Mouse (Mus musculus): ENCODE results near the gene Gm36028.
A peak's percentile ranks its signal among the peaks of the same experiment; 100 is the strongest.

Gene Gm36028

DNA sequence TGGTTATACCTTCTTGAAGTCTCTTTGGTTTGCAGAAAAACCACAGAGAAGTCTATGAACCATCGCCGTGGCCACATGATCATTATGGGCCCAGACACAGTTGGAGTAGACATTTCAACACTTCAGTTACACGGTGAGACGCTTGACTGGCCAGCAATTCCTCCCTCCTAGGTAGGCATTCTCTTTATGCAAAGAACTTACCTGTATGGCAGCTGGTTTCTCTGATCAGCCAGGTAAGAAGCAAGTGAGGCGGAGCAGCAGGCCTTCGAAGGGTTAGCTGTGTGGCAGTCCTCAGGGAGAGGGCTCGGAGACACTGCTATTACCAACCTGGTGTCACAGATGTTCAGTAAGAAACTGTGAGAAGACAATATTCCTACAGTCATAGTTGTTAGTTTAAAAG lies 733 bp downstream of the Gm36028 start:
- no peak for DNase-seq (ENCODE audit: low spot score in 2 of 2)

DNA sequence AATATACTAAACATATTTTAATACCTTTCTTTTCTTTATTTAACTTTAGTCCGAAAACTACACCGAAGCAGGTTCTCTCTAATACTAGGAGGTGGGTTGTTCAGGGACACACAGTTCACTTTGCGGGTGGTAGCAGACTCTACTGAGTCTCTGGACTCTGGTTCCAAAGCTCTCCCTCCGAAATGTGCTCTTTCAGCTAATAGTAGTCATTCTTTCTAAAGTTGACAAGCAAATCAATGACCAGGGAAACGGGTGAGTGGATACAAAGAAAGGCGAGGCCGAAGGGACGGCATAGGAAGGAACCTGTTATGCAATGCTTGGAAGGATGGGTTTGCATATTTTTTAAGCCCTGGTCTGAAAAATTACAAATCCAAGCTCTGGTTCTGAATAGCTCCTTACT lies 3.5 kb downstream of the Gm36028 start:
- DNase-seq (ENCODE audit: low spot score in 2 of 2), result no peak

DNA sequence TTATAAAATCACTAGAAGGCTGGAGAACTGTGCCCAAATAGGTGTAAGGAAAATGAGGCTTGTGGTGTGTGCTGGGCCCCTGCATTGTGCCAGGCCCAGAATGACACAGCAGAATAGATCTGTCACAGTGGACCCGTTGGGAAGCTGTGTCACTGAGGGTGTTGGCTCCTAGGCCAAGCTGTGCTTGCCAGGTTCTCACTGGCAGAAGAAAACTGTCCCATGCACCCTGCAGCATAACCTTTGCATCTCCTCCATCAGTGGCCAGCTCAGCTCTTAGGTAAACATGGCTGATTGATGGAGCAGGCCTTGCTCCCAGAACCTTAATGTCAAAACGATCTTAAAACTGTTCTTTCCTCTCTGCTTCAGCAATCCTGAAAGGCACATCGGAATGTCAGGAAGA lies 4.6 kb downstream of the Gm36028 start:
- no peak for DNase-seq (ENCODE audit: low spot score in 2 of 2)

DNA sequence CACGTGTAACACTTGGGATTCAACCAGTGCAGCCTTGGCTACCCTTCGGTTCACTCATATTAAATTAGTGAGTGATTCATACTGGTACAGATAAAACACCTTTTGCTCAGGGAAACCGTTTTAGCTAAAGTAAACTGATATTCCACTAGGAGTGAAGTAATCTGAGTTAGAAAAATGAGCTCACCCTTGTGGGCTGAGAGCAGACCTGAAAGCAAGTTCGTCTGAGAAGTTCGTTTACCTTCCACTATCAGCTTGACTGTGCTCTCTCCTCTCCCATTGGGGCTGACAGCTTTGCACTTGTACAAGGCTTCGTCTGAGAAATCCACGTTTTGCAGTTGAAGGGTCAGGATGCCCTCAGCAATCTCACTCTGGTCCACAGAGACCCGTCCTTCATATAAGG lies 5.4 kb downstream of the Gm36028 start:
- no peak for DNase-seq (ENCODE audit: low spot score in 2 of 2)

DNA sequence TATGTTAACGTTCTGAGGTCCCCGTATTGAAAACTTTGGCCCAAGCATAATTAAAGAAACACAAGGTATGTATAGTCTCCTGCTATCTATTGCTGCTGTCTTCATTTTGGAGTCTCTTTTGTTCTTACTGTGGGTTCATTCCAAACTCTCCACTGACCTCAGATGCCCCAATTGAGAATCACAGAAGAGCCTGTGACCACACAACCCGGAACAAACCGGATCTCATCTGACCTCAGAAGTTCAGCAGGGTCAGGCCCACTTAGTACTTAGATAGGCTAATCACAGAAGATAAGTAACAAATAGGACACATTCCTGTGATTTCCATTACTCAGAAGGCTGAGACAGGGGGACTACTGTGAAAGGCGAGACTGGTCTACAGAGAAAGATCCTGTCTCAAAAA lies 6.4 kb downstream of the Gm36028 start:
- no peak for DNase-seq (ENCODE audit: low spot score in 2 of 2)

DNA sequence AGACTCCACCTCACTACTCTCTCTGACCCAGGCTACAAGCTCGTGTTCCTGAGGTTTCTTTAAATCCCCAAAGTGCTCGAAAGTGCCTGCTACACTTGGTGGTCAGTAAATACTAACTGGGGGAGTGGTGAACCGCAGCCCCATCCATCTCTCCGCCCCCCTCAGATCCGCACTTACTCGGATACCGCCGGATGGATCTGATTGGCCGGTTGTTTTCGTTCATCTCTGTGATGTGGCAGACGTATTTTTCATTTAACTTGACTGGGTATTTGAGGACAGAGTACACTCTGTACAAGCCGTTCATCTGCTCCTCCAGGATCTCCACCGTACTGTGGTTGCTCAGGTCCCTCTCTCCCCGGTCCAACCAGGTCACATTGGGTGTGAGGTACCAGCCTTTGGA lies 6.9 kb downstream of the Gm36028 start:
- no peak for DNase-seq (ENCODE audit: low spot score in 2 of 2)

DNA sequence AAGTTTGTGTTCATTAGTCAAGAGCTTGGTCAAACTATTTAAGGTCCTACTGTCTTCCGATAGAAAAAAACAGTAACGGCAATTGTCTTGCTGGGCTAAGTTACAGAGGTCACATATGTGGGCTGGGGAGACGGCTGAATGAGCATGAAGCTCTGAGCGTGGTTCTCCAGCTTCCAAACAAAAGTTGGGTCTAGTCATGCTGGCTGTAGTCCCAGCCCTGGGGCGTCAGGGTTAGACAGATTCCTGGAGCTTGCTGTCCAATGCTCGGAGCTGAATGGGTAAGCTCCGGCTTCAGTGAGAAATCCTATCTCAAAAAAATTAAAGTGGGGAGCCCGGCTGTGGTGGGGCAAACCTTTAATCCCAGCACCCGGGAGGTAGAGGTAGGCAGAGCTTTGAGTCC lies 7.7 kb downstream of the Gm36028 start:
- DNase-seq (ENCODE audit: low spot score in 2 of 2), result no peak

DNA sequence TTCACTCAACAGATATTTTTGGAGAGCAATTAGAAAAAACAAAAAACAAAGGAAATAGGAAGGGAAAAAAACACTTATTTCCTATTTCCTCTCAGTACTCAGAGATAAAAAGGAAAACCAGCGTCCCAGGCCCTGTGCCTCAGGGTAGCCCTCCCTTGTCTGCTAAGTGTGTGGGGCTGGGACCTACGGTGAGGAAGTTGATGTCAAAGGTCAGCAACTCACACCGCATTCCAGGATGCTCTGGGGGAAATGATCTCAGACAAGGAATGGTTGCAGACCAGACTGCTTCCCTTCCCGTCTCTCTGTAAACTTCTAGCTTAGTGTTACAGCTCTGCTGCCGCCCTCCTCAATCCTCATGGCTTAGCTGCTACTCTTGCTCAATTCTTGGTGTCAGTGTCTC lies 9.6 kb downstream of the Gm36028 start:
- DNase-seq (ENCODE audit: low spot score in 2 of 2), result no peak

DNA sequence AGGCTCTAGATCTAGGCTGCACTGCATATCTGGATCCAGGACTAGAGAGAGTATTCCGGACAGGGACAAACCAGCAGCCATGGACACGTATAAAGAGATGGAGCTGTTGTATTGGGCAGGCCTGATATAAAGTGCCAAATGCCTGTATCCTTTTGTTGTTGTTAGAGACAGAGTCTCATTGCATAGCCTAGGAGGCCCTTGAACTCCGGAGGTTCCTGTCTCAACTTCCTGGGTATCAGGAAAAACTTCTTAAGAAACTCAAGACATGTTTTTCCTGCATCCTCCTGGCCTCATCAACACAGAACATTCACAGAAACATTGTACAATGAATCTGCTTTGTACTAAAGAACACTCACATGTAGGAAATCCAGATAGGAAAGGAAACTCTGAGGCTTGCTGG lies 13.9 kb downstream of the Gm36028 start:
- DNase-seq (ENCODE audit: low spot score in 2 of 2), result no peak

DNA sequence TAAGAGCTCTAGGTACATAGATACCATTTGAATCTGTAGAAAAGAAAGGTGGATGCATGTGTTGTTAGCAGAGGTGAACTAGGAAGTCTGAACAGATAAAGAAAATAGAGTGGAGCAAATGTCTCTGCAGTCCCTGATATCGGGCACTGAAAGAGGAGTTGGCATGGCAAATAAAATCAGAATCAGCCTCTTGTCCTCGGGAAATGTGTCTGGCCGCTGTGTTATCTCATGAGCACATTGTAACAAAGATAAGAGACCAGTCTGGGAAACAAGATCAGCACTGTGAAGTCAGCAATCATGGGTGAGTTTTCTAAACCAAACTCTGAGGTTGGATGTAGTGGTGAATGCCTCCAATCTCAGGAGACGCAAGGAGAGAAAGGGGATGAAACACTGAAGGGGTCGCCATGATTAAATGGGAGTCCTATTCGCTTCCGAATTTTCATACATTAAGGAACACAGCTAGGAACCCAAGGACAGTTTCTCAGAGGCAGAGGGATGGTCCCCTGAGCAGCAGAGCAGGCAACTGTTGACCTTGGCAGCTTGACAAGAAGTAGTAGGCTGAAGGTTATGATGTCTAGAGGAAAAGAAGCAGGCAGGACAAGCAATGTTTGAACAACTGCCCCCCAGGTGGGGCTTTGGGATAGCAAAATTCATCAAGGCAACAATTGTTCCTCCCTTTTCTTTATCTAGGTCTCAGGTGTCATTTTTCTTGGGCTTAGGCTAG lies 15.6 kb downstream of the Gm36028 start:
- no peak for DNase-seq (ENCODE audit: low spot score in 2 of 2)

DNA sequence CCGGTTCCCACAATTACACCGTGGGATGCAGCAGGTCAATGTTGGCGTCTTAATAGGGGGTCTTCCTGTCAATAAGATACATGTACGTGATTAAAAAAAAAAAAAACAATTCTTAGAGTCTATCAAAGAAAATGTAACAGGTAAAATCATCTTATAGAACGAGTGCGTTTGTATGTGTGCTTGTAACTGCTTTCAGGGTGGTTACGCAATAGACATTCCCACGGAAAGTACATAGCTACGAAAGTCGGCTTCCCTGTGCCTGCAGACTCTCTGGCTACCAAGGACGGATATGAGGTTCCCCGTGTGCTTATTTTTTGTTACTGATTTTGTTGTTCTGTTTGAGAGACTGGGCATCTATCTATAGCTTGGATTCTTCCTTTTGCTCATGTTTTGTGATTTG lies 17.2 kb downstream of the Gm36028 start:
- DNase-seq (ENCODE audit: low spot score in 2 of 2), result no peak

DNA sequence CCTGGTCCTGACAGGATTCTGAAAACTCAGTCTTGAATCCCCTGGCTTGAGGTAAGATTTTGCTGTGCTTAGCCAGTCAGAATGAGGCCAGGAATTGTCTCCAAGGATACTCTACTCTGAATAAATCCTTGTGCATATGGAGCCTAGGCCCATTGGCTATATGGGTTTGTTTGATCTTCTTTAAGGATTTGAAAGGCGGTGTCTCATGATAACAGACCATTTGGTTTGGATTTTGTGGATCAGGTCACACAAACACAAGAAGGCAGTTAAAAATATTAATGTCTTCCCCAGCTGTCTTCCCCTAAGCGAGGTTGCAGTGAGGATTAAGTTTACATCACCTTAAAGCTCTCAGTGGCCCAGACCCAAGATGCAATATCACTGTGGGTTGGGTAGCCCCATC lies 18.5 kb downstream of the Gm36028 start:
- DNase-seq (ENCODE audit: low spot score in 2 of 2), result no peak

DNA sequence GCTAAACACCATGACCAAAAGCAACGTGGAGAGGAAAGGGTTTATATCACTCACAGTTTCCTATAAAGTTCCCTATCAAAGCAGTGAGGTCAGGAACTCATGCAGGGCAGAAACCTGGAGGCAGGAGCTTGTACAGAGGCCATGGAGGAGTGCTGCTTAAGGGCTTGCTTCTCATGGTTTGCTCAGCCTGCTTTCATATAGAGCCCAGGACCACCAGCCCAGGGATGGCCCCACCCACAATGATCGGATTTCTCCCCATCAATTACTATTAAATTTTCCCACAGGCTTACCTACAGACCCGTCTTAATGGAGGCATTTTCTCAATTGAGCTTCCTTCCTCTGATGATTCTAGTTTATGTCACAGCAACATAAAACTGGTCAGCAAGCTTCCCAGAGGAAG lies 23.4 kb downstream of the Gm36028 start:
- no peak for DNase-seq (ENCODE audit: low spot score in 2 of 2)

DNA sequence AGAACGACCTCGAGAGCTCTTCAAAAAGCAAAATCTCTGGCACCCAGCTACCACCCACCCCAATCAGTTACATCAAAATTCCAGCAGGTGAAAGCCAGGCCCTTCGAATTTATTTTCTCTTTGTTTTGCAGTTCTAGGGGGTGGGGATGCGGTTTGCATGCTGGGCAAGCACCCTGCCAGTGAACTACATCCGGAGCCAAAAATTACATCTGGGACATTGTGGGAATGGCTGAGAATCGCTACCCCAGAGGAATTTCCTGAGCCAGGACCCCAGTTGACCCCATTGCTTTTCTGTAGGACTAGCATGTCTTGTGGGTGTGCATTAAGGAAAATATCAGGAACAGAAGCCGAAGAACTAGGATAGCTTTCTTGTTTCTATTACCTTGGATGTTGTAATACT lies 29.9 kb downstream of the Gm36028 start:
- no peak for DNase-seq (ENCODE audit: low spot score in 2 of 2)

DNA sequence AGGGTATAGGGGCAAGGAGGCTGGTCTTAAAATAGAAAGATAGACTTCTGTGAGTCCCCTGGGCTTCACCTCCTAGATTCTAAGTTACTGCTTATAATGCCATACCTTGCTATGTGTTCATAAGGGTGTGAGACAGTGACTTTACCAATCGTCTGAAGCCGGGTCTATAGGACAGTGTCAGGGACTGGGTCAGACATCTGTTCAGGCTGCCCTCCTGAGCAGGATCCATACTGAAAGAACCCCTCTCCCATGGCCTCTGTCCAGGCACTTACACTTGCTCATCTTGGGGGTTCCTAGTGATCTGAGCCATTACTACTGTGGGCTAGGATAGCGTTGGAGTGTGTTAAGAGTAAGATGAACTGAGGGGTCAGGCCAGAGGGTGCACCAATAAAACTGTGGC lies 34.7 kb downstream of the Gm36028 start:
- no peak for DNase-seq (ENCODE audit: low spot score in 2 of 2)

DNA sequence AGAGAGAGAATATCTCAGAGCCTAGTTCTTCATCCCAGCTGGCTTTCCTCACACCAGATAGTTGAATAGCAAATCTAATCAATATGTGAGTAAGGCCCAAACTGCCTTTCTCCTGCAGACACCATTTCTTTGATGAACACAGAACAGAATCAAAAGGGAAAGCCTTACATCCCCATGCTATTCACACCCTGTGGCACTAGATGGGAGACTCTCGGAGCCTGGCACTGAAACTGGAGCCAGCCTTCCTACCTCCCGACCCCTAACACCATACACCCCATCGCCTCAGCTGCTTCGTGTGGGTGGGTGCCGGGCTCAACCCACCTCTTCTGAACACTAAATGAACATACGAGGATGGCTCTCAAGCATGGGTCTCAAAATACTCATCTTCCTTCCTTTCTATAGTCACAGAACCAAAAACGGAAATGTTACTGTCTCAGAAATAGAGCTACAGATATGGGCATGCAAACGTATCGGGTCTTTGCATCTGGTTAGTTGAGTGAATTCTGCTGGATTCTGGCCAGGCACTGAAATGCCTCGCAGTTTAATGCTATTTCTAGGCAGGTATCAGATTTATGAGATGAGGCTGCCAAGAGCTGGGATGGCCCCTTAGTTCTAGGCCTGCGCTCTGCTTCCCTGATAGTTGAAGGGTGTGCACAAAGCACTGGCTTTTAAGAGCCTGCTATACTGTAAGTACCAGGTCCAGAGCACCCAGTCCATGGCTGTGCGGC lies 36.0 kb downstream of the Gm36028 start:
- no peak for DNase-seq (ENCODE audit: low spot score in 2 of 2)

DNA sequence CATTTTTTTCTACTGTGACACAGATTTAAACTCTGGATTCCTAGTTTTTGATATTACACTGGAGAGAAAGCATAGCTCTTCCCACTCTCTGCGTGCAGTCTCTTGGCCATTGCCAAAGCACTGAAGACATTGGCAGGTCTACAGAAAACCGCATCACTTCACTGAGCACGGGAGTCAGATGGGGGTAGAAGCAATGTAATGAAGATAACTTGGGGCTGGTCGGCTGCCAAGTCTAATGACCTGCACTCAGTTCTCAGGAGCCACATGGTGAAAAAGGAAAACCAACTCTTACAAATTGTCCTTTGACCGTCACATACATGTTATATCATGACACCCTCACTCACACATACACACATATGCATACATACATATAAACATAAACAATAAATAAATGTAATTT lies 37.0 kb downstream of the Gm36028 start:
- no peak for DNase-seq (ENCODE audit: low spot score in 2 of 2)

DNA sequence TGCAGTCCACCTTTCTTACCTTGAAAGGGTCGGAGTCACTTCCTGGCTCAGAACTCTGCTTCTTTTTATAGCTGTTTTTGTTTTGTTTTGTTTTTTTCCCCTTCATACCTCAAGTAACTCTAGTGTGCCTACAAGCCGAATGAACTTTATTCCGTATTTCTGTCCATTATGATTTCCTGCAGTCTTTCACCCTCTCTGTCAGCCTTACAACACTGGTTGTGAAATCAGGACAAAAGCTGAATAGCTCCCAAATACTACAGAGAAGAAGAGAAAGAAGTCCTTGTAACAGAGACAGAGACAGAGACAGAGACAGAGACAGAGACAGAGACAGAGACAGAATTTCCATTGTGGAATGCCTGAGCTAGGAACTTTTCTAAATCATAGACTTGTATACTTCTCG lies 43.0 kb downstream of the Gm36028 start:
- no peak for DNase-seq (ENCODE audit: low spot score in 2 of 2)

DNA sequence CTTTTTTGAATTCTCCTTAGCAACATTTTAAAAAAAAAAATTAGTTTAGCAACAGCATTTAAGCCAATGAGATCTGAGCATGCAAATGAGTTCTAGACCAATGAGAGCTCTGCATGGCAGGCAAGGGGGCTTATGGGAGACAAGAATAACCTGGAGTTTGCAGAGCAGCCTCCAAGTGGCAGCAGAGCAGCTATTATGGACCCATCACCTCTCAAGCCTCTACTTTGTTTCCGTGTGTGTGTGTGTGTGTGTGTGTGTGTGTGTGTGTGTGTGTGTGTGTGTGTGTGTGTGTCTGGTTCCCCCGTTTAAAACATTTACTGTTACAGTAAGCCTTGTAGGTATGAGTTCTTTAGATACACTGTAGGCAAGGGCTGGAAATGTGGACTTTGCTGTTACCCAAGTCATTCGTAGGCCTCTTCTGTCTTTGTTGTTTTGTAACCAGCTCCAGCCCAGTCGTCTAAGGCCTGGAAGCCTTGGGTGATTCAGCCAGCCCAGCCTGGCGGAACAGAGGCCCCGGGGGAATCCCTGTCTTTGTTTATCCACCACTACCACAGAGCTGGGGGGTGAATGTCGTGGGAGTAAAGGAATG lies 46.5 kb downstream of the Gm36028 start:
- DNase-seq (ENCODE audit: low spot score in 2 of 2), result peak in 1 of 2 experiments; percentile 35

DNA sequence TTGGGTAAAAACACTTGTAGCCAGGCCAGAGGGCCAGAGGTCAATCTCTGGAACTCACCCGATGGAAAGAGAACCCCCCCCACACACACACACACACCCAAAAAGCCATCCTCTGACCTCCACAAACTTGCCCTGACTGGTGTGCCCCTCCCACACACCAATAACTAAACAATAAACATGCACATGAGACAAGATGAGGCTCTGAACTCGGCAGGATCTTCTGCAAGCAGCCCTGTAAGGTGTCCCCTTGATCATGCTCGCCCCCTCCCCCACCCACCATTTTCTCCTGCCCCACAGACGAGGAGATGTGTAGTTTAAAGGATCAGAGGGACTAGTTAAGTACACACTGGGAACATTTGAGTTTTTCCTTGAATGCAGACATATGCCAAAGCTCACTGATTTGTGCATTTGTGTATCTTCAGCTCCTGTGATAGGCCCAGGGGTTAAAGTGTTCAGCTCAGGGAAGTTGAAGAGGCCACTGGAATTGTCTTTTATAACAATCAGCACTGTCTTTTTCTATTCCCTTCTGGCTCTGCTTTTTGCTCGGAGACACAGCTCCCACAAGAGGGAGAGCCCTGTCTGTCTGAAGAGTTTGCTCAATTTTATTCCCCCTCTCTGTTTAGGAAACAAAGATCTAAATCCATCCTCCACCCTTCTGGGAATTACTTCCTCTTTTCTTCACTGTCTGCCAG lies 47.1 kb downstream of the Gm36028 start:
- DNase-seq (ENCODE audit: low spot score in 2 of 2), result no peak

DNA sequence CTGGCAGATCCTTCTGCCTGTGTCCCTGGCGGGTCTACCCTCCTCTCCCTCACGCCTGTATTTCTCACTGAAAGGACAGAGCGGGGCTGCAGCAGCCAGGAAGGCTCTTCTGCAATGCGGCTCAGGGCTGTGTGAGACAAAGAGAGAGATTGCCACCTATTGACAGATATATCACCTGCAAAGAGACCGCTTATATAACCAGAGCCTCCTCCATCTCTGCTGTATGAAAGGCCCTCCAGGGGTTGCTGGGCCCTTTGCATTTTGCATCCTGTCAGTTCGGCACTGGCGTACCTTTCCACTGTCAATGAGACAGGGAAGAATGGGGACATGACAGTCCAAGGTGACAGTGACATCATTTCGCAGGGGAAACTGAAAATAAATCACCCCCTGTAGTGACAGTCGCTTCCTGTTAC lies 48.5 kb downstream of the Gm36028 start:
- peak in 1 of 2 experiments; percentile 6 for DNase-seq (ENCODE audit: low spot score in 2 of 2)

DNA sequence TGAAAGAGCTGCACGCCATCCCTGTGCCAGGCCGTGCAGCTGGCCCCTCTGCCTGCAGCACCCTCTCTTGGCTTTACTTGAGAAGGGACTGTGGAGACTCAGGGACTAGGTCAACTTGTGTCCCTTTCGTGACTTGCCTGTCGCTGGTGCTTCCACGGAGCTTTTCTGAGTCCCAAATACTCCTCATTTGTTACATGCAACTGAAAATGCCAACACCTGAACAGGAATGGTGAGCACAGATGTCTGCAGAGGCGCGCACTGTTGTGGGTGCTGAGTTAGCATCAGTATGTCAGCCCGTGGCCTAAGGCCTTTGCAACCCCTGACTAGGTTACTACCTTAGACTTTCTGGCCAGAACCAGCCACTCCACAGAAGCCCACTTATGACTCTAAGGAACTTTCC lies 49.1 kb downstream of the Gm36028 start:
- no peak for DNase-seq (ENCODE audit: low spot score in 2 of 2)

DNA sequence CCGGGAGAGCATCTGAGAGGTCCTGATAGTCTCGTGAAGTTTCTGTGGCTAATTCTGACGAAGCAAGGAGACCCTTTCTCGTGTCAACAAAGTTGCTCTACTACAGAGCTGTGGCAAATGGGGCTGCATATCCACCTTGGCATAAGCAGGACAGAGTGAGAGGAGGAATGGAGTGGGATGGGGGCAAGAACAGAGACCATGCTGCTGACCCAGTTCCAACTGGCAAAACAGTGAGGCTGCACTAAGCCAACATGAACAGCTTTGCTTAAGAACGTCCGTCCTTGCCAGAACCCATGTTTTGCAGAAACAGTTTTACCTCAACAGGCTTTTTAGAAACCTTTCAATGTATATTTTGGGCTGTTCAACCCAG lies 51.3 kb downstream of the Gm36028 start:
- DNase-seq (ENCODE audit: low spot score in 2 of 2), result no peak

Data from spleen, postnatal 14 days (tissue).